Mouse (Mus musculus) G1E-ER4 (cell line): ENCODE data around the gene Cdk15. TPM values are rescaled to one million over a fixed set of nuclear protein-coding genes. Genes with fewer than 3 reads are reported as not detected.

Experiments used
- GATA1 ChIP-seq: IDR thresholded peaks from one replicate; pipeline ENCODE4 v1.8.0; 2012; ENCODE audit warnings: low read length, inconsistent platforms
- polyA plus RNA-seq: library from polyadenylated mRNA; stranded (reverse); fragments of >175 nt; gene quantifications from 2 replicates; pipeline ENCODE4 v1.2.3, GENCODE M21; 2012

Gene Cdk15
- polyA plus RNA-seq, 1 experiment = not detected

DNA sequence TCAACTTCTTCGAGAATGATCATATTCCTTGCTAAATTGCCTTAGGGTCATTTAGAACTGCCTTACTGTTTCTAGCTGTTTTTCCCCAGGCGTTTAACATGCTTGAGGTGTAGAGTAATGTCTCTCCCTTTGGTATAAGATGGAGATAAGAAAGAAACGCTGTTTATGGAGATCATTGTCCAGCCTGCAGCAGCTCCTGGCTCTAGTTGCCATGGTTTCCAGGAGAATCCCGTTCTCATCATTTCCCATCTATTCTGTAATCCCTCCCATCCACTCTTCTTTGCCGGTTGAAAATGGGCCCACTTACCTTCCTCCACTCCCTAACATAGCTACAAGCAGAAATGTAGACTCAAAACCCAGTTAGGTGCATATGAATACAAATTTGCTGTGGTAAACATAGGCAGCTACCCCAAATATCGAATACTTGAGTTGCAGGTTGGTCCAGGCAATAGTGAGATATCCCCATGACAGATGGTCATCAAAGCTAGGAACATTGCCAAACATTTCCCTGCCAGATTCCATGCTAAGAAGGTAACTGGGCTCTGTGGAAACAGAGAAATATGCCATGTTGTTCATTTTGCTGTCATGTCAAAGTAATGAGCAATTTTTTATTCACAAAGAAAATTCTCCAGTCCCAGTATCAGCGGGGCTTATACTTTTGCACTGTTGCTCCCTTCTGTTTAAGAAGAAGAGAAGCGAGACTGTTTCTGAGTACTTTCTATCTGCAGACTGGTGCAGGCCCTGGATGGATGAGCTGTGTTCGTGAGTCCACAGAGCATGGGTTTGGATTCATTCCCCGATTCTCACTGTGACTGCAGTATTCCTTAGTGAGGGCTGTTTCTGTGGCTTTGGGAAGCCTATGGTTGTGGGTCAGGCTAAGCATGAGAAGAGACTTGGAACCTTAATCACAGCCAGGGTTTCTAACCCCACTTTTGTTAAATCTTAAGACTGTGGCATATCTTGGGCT, 55.8 kb downstream of the Cdk15 start:
- TF ChIP-seq GATA1 = no peak

GRCm38 (mm10) chr1:59313154-59313940, 56.6 kb downstream of the Cdk15 start:
- no peak for TF ChIP-seq GATA1

DNA sequence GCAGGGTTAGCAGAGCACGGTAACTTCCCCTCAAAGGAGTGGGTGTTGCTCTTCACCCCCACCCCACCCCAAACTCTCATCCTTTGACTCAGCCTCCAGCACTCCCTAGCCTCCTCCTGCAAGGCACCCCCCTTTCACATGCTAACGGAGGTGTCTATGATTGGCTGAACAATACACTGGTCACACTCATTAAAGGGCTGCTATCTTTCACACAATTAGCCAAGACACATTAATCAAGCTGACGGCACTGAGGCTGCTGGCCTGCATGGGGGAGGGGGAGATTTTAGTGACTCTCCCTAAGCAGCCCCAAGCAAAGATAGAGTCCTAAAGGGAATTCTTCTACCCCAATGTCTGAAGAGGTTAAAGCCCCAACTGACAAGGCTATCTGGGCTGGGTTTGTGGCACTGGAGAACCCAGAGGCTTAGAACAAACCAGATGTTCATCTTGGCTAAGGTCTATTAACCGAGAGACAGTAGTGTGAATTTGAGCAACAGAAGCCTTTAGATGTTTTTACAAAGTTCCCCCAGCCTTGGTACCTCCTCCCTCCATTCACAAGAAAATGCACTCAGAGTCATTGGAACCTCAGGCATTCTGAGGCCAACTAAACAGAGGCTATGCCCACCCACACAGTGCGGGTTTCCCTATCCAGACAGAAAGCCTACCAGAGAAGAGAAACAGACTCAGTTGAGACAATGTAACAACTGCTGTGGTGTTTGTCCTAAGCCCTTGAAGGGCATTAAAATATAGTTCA, 58.5 kb downstream of the Cdk15 start:
- no peak for TF ChIP-seq GATA1

GRCm38 (mm10) chr1:59316031-59316385, 59.3 kb downstream of the Cdk15 start:
- peak; percentile 11 for TF ChIP-seq GATA1

DNA sequence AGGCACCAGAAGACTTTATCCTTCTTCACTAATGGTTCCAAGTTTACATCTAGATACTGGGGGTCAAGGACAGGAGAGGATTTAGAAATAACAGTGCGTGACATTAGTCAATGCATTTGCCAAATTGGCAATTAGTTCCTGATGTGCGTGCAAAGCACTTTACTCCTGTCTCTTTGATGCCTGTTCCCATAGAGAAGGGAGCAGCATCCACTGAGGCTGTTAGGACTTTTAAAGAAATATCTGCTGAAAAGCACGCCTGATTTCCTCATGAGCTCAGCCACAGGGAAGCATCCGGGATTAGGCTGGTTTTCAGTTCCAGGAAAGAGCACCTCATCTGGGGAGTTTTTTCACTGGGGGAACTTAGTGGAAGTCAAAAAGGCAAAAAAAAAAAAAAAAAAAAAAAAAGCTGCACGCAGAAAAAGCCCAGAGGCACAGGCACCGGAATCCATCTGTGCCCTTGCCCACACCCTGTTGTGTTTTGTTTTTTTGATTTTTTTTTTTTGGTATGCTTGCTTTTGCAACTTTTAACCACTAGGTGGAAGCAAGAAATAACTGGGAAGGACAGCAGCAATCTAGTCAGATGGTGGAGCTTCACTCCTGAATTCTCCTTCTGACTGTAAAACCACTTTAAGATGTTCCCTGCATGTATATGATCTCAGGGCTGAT, 59.8 kb downstream of the Cdk15 start:
- no peak for TF ChIP-seq GATA1

DNA sequence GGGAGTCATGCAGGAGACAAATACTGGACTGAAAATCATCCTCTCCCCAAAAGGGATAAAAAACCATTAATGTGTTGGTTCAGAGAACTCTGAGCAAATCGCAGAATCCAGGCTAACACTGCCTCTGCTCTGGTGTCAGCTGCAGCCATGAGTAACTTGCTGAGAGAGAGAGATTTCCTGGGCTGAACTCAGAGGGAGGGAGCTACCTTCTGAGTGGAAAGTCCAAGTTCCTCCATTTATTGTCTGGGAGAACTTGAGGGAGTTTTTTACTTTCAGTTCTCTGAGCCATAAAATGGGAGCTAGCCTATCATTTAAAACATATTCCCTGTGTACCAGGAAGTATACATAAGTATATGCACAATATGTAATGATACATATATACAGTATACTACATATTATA, 60.7 kb downstream of the Cdk15 start:
- no peak for TF ChIP-seq GATA1

GRCm38 (mm10) chr1:59318878-59319277, 62.2 kb downstream of the Cdk15 start:
- no peak for TF ChIP-seq GATA1

GRCm38 (mm10) chr1:59321076-59321879, 64.6 kb downstream of the Cdk15 start:
- peak; percentile 52 for TF ChIP-seq GATA1

- no peak for TF ChIP-seq GATA1
These were observed 65.5 kb downstream of the Cdk15 start for GRCm38 (mm10) chr1:59321880-59322836.

DNA sequence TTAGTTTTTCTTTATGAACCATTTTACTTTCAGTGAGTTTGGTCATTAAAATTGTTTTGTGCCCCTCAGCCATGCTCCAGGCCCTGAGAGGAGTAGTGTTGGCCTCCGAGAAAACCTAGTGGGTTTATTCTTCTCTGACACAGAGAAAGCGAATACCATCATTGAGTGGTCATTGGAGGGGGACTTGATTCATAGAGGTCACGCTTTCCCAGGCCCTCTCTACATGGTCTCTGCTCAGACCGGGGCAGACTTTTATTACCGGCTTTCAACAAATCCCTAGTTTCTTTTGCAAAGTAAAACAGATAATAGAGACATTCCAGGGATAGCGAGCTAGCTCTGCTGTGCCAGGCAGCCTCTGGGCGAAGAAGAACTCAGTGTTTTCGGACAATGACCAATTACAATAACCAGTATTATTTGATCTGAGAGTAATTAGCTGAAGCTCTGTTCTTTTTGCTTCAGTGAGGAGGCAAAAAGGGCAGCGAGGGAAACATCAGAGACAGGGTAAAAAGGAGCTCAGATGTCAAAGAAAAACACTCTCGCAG, 70.2 kb downstream of the Cdk15 start:
- TF ChIP-seq GATA1 = no peak

DNA sequence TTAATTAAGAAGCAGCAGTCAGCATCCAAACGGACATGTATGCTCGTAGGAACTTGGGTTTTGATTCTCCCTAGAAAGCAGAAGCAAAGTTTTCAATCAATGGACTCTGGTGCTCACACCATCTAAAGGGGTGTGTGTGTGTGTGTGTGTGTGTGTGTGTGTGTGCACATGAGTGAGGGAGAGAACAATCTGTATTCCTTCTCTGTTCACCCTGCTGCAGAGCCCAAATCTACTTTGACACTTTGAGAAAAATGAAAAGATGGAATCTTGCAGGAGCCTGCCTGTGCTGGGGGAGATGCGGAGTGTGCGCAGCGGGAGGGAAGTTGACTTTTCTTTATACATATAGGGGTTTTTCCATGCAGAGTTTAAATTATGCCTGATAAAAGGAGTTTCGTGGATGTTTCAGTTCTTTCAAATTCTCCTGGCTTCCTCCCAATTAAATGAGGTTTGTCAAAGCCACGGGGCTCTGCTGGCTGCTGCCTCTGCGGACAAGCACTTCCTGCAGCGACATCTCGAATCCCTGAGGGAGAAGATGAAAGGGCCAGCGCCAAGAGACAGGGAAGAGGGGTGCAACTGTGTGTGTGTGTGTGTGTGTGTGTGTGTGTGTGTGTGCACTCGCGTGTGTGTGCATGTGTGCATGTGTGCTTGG, 76.2 kb downstream of the Cdk15 start:
- no peak for TF ChIP-seq GATA1

DNA sequence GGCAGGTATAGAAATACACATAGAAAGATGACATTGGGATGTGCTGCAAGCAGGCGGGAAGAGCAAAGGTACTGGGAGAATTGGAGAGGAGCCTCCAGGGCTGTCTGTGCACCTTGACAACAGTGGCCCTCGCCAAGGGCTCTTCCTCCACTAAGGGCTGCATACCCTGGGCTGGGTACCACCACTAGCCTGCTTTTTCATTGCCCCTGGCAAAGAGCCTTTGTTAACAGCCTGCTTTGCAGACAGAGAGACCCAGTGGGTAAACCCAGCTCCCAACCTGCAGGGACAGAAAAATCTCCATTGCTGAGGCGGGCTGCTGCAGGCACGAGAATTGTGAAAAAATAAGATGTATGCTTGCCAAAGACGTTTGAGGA, 76.7 kb downstream of the Cdk15 start:
- TF ChIP-seq GATA1 = no peak
